Mouse (Mus musculus): ENCODE data around the gene Kat5. TPM values are rescaled to one million over a fixed set of nuclear protein-coding genes. Genes with fewer than 3 reads are reported as not detected.

Kat5 gene
- polyA plus RNA-seq, 1 experiment: 57.5 TPM

DNA sequence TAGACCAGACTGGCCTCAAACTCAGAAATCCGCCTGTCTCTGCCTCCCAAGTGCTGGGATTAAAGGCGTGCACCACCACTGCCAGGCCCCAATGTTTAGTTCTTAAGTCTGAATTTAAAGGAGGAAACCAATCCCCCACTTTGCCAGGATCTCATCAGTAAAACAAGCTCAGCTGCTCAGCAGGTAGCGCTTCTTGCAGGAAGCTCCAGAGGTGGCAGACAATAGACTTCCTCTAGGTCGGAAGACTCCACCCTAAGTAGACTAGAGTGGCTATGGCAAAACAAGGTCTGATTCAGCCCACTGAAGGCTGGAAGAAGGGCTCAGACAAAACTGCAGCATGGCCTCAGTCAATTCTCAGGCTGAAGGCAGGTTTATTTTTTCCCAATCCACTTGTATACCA lies 30.1 kb downstream of the Kat5 start:
- Histone ChIP-seq H3K27me3 (replicated peaks) (peaks cover 32% of the 10 kb centered on the region), H3K9me3 (no peaks in the 10 kb centered on the region), H3K36me3 (replicated peaks; ENCODE audit: low read length) (no peaks in the 10 kb centered on the region), H3K4me1 (peaks cover 6% of the 10 kb centered on the region; the same call in 1 of the 2 replicates), H3K4me3 (replicated peaks) (no peak overlapping the region)
- TF ChIP-seq FLI1 (IDR thresholded peaks at IDR 0.05; ENCODE audit: low read length): no peak
- no peak for TF ChIP-seq GATA1 (IDR thresholded peaks at IDR 0.05; ENCODE audit: borderline replicate concordance, low read length)

DNA sequence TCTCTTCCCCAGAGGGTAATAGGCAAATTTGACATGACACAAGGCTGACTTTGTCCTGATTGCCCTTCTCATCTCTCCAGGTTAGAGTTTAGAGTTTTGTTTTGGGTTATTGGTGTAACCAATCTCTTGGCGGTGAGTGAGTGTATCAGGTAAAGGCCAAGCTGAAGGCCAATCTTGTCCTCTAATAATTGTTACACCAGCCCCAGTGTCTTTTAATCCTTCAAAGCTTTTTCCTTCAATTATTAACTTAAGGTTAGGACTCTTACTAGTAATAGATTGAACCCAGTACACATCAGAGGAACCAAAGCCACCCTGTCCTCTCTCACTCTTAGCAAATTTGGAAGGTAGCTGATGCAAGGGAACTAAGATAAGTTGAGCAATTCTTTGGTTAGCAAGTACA lies 34.7 kb downstream of the Kat5 start:
- no peaks in the 10 kb centered on the region for H3K9me3 ChIP-seq
- H3K27me3 ChIP-seq (replicated peaks): peaks cover 7% of the 10 kb centered on the region
- H3K4me3 ChIP-seq (replicated peaks): no peak overlapping the region
- TF ChIP-seq GATA1 (IDR thresholded peaks at IDR 0.05; ENCODE audit: borderline replicate concordance, low read length) (no peak), FLI1 (IDR thresholded peaks at IDR 0.05; ENCODE audit: low read length) (no peak)
- peaks cover 19% of the 10 kb centered on the region for H3K36me3 ChIP-seq (replicated peaks; ENCODE audit: low read length)
- H3K4me1 ChIP-seq: peaks cover 40% of the 10 kb centered on the region

DNA sequence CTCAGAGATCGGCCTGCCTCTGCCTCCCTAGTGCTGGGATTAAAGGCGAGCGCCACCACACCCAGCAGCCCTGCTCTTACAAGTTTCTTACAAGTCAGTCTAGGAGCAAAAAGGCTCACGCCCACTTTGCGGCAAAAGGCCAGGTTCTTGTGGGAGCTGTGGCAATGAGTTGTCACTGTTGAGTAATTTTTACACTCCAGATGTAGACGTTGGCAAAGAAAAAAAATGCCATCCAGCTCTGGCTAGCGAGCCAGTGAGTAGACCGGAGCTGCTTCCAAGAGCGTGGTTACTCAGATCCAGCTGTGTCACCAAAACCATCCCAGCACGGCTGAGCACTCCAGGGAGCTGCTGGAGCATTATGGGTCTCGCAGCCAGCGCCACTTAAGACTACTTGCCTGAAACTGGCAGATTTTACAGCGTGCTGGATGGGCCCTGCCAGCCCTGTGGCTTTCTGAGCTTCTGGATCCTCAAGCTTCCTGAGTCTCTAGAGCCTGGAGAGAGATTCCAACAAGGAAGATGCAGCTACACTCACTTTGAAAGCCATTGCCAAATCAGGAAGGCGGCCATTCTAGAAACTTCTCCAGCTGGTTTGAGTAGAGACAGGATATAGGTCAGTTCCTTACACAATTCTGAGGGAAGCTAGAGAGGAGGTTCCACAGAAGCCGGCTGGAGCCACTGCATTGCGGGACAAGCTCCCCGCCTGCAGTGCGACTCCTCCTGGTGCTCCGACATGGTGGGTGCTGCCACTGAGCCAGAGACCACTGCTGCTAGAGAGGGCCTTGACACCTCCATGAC lies 37.5 kb downstream of the Kat5 start:
- Histone ChIP-seq H3K36me3 (replicated peaks; ENCODE audit: low read length) (peaks cover 34% of the 10 kb centered on the region), H3K27me3 (replicated peaks) (no peaks in the 10 kb centered on the region), H3K4me1 (peaks cover 61% of the 10 kb centered on the region), H3K4me3 (replicated peaks) (peak overlapping the region; percentile 74), H3K9me3 (no peaks in the 10 kb centered on the region)
- TF ChIP-seq GATA1 (IDR thresholded peaks at IDR 0.05; ENCODE audit: borderline replicate concordance, low read length) (no peak), FLI1 (IDR thresholded peaks at IDR 0.05; ENCODE audit: low read length) (no peak)

DNA sequence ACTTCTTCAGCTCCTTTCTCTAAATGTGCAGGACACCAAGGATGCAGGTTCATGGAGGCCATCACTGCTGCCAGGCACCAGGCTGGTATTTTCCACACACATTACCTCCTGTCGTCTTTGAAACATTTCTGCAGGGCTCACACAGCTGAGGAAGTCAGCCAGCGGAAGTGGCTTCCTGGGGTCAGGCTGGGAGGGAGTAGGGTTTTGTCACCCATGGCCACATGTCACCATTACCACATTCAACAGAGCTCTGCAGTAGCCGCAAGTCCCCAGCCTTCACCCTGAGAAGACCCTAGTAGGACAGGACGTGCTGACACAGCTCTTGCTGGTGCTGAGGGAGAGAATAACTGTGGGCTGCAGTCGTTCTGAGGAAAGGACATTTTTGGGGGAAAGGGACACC lies 38.2 kb downstream of the Kat5 start:
- Histone ChIP-seq H3K4me1 (peaks cover 67% of the 10 kb centered on the region), H3K9me3 (no peaks in the 10 kb centered on the region), H3K27me3 (replicated peaks) (peaks cover 2% of the 10 kb centered on the region), H3K4me3 (replicated peaks) (peak overlapping the region; percentile 74), H3K36me3 (replicated peaks; ENCODE audit: low read length) (peaks cover 34% of the 10 kb centered on the region)
- TF ChIP-seq GATA1 (IDR thresholded peaks at IDR 0.05; ENCODE audit: borderline replicate concordance, low read length) (no peak), FLI1 (IDR thresholded peaks at IDR 0.05; ENCODE audit: low read length) (peak; percentile 42; the same call in 1 of the 2 replicates)

- Histone ChIP-seq H3K4me1 (peaks cover 71% of the 10 kb centered on the region), H3K36me3 (replicated peaks; ENCODE audit: low read length) (peaks cover 34% of the 10 kb centered on the region), H3K9me3 (no peaks in the 10 kb centered on the region), H3K27me3 (replicated peaks) (peaks cover 13% of the 10 kb centered on the region), H3K4me3 (replicated peaks) (peak overlapping the region; percentile 80)
- TF ChIP-seq FLI1 (IDR thresholded peaks at IDR 0.05; ENCODE audit: low read length) (no peak), GATA1 (IDR thresholded peaks at IDR 0.05; ENCODE audit: borderline replicate concordance, low read length) (no peak)
Observed at GRCm38 (mm10) chr19:5570353-5571246, 39.4 kb downstream of the Kat5 start.

GRCm38 (mm10) chr19:5569521-5569920 lies 40.5 kb downstream of the Kat5 start:
- Histone ChIP-seq H3K4me3 (replicated peaks) (peak overlapping the region; percentile 97), H3K36me3 (replicated peaks; ENCODE audit: low read length) (peaks cover 34% of the 10 kb centered on the region)
- TF ChIP-seq GATA1 (IDR thresholded peaks at IDR 0.05; ENCODE audit: borderline replicate concordance, low read length): no peak
- TF ChIP-seq FLI1 (IDR thresholded peaks at IDR 0.05; ENCODE audit: low read length): no peak

GRCm38 (mm10) chr19:5568470-5569140 lies 41.4 kb downstream of the Kat5 start:
- Histone ChIP-seq H3K27me3 (replicated peaks) (peaks cover 33% of the 10 kb centered on the region), H3K4me3 (replicated peaks) (peak overlapping the region; percentile 97), H3K9me3 (0 out of 2 replicates have a peak, but pooled peaks cover 3% of the 10 kb centered on the region), H3K36me3 (replicated peaks; ENCODE audit: low read length) (peaks cover 34% of the 10 kb centered on the region), H3K4me1 (peaks cover 75% of the 10 kb centered on the region)
- TF ChIP-seq FLI1 (IDR thresholded peaks at IDR 0.05; ENCODE audit: low read length): no peak
- TF ChIP-seq GATA1 (IDR thresholded peaks at IDR 0.05; ENCODE audit: borderline replicate concordance, low read length): no peak

More at GRCm38 (mm10) chr19:5569521-5569920, 40.5 kb downstream of the Kat5 start:
- Histone ChIP-seq H3K27me3 (replicated peaks) (peaks cover 24% of the 10 kb centered on the region), H3K4me1 (peaks cover 72% of the 10 kb centered on the region), H3K9me3 (0 out of 2 replicates have a peak, but pooled peaks cover 3% of the 10 kb centered on the region)

- Histone ChIP-seq H3K4me1 (peaks cover 67% of the 10 kb centered on the region), H3K4me3 (replicated peaks) (peak within 1 kb of the TSS; percentile 97), H3K9me3 (0 out of 2 replicates have a peak, but pooled peaks cover 3% of the 10 kb centered on the region), H3K27me3 (replicated peaks) (peaks cover 41% of the 10 kb centered on the region), H3K36me3 (replicated peaks; ENCODE audit: low read length) (peaks cover 30% of the 10 kb centered on the region)
- no peak for TF ChIP-seq GATA1 (IDR thresholded peaks at IDR 0.05; ENCODE audit: borderline replicate concordance, low read length)
- no peak for TF ChIP-seq FLI1 (IDR thresholded peaks at IDR 0.05; ENCODE audit: low read length)
Observed at GRCm38 (mm10) chr19:5567534-5568469, 42.2 kb downstream of the Kat5 start, which contains the start of gene Ap5b1. Gene Ap5b1 (plus strand): TSS chr19:5568025.
